Mouse (Mus musculus) liver, adult 2 months (tissue): Measurements from ENCODE around the gene Plekha4.

Experiments
- CTCF ChIP-seq: fragments of 200-500 bp; IDR thresholded peaks from 2 replicates; pipeline ENCODE4 v1.5.1; 2011; ENCODE audit warnings: low read depth, low read length, control low read depth
- POLR2A ChIP-seq: fragments of 200-500 bp; IDR thresholded peaks from 2 replicates; pipeline ENCODE4 v1.6.1; 2011; ENCODE audit warnings: low read length, control low read depth; ENCODE audit not compliant: insufficient read depth; ENCODE audit errors: extremely low read depth

DNA sequence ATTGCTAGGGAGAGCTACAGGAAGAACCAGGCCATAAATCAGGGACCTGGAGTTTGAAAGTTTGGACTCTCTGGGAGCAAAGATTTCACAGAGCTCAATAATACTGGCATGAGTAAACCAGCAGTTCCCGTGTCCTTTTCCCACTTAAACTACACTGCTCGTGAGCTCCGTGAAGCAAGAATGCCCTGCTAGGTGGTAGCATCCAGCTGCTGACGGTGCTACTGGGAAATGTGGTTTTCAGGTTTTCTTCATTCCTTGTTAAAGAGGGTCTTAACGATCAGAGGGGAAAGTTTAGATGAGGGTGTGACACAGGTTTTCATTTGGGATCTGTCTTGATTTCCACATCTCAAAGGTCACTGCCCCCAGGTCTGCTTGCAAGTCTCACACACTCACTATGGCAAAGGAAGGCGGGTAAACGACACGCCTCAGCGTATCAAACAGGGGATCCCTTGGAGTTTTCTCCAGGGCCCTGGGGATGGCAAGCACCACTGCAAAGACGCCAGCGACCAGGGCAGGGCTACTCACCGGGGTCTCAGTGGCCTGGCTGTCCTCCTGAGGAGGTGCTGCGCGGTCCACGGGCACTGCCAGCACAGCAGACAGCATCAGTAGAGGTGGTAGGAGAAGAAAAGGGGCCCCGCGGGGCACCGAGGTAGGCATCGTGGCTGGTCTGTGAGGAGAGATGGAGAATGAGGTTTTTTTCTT lies 16.8 kb upstream of the Plekha4 start:
- TF ChIP-seq CTCF, result no peak
- TF ChIP-seq POLR2A, result no peak
